Mouse (Mus musculus) CH12.LX (cell line): ENCODE results near the gene Hnrnpa3. TPM values are rescaled to one million over a fixed set of nuclear protein-coding genes. Genes with fewer than 3 reads are reported as not detected.

Experiments used
- DNase-seq: peaks from one replicate; pipeline ENCODE4 v3.0.0-alpha.2; 2013; ENCODE audit errors: extremely low read depth
- H3K27ac ChIP-seq: 2 replicates; pipeline ENCODE4 v1.5.1; 2012; ENCODE audit warnings: low read depth, mild to moderate bottlenecking, control low read depth, moderate library complexity; ENCODE audit not compliant: insufficient read depth
- H3K27me3 ChIP-seq: replicated peaks from 2 replicates; pipeline ENCODE3; 2012; ENCODE audit warnings: inconsistent platforms
- H3K36me3 ChIP-seq, 2 experiments: replicated peaks in 1 of 2; 2 replicates each; pipeline versions ENCODE3 to v1.6.1; 2012; ENCODE audit warnings: inconsistent platforms in 1 of 2, low read length in 1 of 2, mild to moderate bottlenecking in 1 of 2, mixed read lengths in 1 of 2, moderate library complexity in 1 of 2; ENCODE audit not compliant: control insufficient read depth in 1 of 2, insufficient read depth in 1 of 2
- H3K4me1 ChIP-seq, 2 experiments: 2 replicates each; pipeline ENCODE4 v1.6.1; 2012; ENCODE audit warnings: inconsistent platforms in 1 of 2, moderate library complexity in 1 of 2; ENCODE audit not compliant: insufficient read depth in 2 of 2, control insufficient read depth in 1 of 2
- H3K4me2 ChIP-seq: 2 replicates; pipeline ENCODE4 v1.6.1; 2012; ENCODE audit warnings: low read depth, mild to moderate bottlenecking, control low read depth; ENCODE audit not compliant: poor library complexity, insufficient read depth, severe bottlenecking
- H3K4me3 ChIP-seq, 3 experiments: fragments of 150-350 bp in 1 of 3; sonication (generic) in 1 of 3; replicated peaks in 1 of 3; 2 replicates each; pipeline versions ENCODE3 to v1.5.1; 2011 to 2012; ENCODE audit warnings: low read depth in 2 of 3, low read length in 2 of 3, mild to moderate bottlenecking in 2 of 3, moderate library complexity in 2 of 3, control low read depth in 1 of 3, improper control_type of control experiment in 1 of 3, inconsistent platforms in 1 of 3, mixed read lengths in 1 of 3; ENCODE audit not compliant: poor library complexity in 1 of 3
- H3K79me2 ChIP-seq: replicated peaks from 2 replicates; pipeline ENCODE4 v1.6.1; 2012; ENCODE audit warnings: mild to moderate bottlenecking, moderate library complexity; ENCODE audit not compliant: control insufficient read depth, poor library complexity, insufficient read depth, severe bottlenecking; ENCODE audit errors: extremely low read depth
- H3K9ac ChIP-seq: 2 replicates; pipeline ENCODE4 v1.6.1; 2012; ENCODE audit warnings: low read depth, mild to moderate bottlenecking, control low read depth, moderate library complexity; ENCODE audit not compliant: insufficient read depth
- H3K9me3 ChIP-seq: replicated peaks from 2 replicates; pipeline ENCODE3; 2012; ENCODE audit warnings: low read length, inconsistent platforms, mixed read lengths
- CHD1 ChIP-seq: IDR thresholded peaks from 2 replicates; pipeline ENCODE4 v1.6.1; 2012; ENCODE audit warnings: low read depth, low read length, improper control_type of control experiment, inconsistent platforms
- CHD2 ChIP-seq: IDR thresholded peaks from 2 replicates; pipeline ENCODE4 v1.6.1; 2011; ENCODE audit warnings: low read length, improper control_type of control experiment
- HCFC1 ChIP-seq: IDR thresholded peaks from 2 replicates; pipeline ENCODE4 v1.6.1; 2012; ENCODE audit warnings: low read depth, mild to moderate bottlenecking, inconsistent platforms, low read length, improper control_type of control experiment
- IRF4 ChIP-seq: IDR thresholded peaks from 2 replicates; pipeline ENCODE4 v1.6.1; 2014; ENCODE audit warnings: low read depth, mild to moderate bottlenecking, inconsistent platforms, low read length, improper control_type of control experiment
- KAT2A ChIP-seq: IDR thresholded peaks from 2 replicates; pipeline ENCODE4 v1.6.1; 2012; ENCODE audit warnings: low read length, improper control_type of control experiment, inconsistent platforms; ENCODE audit not compliant: insufficient replicate concordance
- MAX ChIP-seq: IDR thresholded peaks from 2 replicates; pipeline ENCODE4 v1.6.1; 2011; ENCODE audit warnings: low read length, improper control_type of control experiment
- NRF1 ChIP-seq: IDR thresholded peaks from 2 replicates; pipeline ENCODE4 v1.6.1; 2014; ENCODE audit warnings: low read depth, mild to moderate bottlenecking, inconsistent platforms, low read length, improper control_type of control experiment, moderate library complexity
- POLR2A ChIP-seq: IDR thresholded peaks from 2 replicates; pipeline ENCODE4 v1.6.1; 2011; ENCODE audit warnings: low read depth, mild to moderate bottlenecking, improper control_type of control experiment, low read length
- USF1 ChIP-seq: IDR thresholded peaks from 2 replicates; pipeline ENCODE4 v1.6.1; 2014; ENCODE audit warnings: low read depth, mild to moderate bottlenecking, inconsistent platforms, low read length, improper control_type of control experiment
- dilution Hi-C: fragments of 300-500 bp; cut with MboI; formaldehyde crosslinking; loops from 2 replicates; pipeline ENCODE4 v1.14.3; 2020; ENCODE audit warnings: low sequenced_read_pairs; ENCODE audit not compliant: extremely low pct_unique_long_range_greater_than_20kb, extremely low pct_ligation_motif_present
- in situ Hi-C: fragments of 300-500 bp; cut with MboI; formaldehyde crosslinking; loops from 3 replicates; pipeline ENCODE4 v1.14.3; 2019; ENCODE audit warnings: low sequenced_read_pairs, low pct_ligation_motif_present, low pct_unique_long_range_greater_than_20kb, mixed read lengths
- polyA plus RNA-seq: library from polyadenylated mRNA; unstranded; fragments of >175 nt; gene quantifications from 2 replicates; pipeline ENCODE4 v1.2.1, GENCODE M21; 2012; ENCODE audit warnings: low read depth; ENCODE audit not compliant: insufficient read length
- total RNA-seq, 2 experiments: library from RNA; depleted of rRNA; stranded (reverse); fragments of 300-350 nt in 1 of 2; fragments of >200 nt in 1 of 2; gene quantifications; 2 replicates each; pipeline ENCODE4 v1.2.3; 2012 to 2014

Gene Hnrnpa3
- total and polyA plus RNA-seq, 3 experiments = 83.1 to 373 (median 229) TPM

DNA sequence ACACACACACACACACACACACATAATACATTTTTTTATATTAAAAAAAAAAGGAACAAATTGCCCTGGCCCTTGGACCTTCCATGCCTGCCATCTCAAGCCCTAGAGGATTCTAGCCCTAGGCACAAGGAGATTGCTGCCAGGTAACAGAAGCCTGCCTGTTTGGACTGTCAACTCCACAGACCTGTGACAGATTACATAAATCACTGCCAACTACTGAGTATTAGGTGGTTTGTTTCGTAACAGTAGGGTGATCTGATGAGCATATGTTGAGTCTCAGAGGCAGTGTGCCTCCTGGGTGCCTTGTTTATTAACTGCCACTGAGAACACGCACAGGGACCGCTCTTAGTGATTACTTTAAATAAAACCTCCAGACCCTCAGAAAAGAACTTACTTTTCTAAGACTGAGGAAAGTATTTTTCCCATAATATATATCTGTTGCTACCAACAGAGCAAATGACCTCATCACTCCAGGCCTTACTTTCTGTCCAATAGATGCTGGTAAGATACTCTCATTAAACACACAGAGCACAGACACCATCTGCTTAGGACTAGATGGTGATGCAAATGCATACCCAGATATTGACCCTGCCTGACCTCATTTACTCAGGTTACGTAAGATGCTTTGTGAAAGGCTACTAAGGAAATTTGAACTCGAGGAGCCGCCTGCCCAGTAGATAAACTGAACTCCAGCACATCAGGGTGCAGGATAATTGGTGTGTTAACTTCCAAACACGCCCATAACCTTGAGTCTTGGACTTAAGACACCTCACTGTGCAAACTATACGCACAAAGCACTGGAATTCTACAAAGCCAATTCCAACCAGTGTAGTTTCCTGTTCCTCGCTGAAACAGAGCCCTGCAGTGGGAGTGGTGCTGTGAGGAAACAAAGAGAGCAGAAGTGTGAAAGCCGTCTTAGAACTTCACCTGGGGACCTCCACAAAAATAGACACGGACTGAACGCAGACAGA is 57.3 kb downstream of the Hnrnpa3 start:
- in situ Hi-C loops (no loop called here), dilution Hi-C loops (no loop called here)
- no peak overlapping the region for H3K4me2 ChIP-seq
- DNase-seq = no peak
- H3K9ac ChIP-seq = no peak overlapping the region
- H3K9me3 ChIP-seq = no peaks in the 10 kb centered on the region
- no peak overlapping the region for H3K27ac ChIP-seq
- peaks cover 4 to 23% of the 10 kb centered on the region in 2 experiments; a peak in 3 of 4 replicates for H3K4me1 ChIP-seq
- no peaks in the 10 kb centered on the region for H3K79me2 ChIP-seq
- no peaks in the 10 kb centered on the region for H3K27me3 ChIP-seq
- H3K36me3 ChIP-seq = no peaks in the 10 kb centered on the region
- H3K4me3 ChIP-seq = no peak overlapping the region
- TF ChIP-seq CHD2 (no peak), IRF4 (no peak), CHD1 (no peak), NRF1 (no peak), KAT2A (no peak), POLR2A (no peak), MAX (no peak), USF1 (no peak), HCFC1 (no peak)
- TF ChIP-seq, all 38 proteins: peak for 0

Other genes with a start within 250 kb of the Hnrnpa3 start
- gene Nfe2l2, start 45.4 kb downstream of the Hnrnpa3 start, total RNA-seq (2012; rRNA removed) = 11.6 and 13.9 TPM in 2 replicates
- 21.7 and 23.3 TPM in 2 replicates for gene Nfe2l2, start 45.4 kb downstream of the Hnrnpa3 start, total RNA-seq (2014; rRNA removed)
- 32.6 and 35.5 TPM in 2 replicates for gene Nfe2l2, start 45.4 kb downstream of the Hnrnpa3 start, polyA plus RNA-seq
- gene Agps, start 172.9 kb downstream of the Hnrnpa3 start, total RNA-seq (2012; rRNA removed) = 38.6 and 51.8 TPM in 2 replicates
- gene Agps, start 172.9 kb downstream of the Hnrnpa3 start, total RNA-seq (2014; rRNA removed) = 49.3 and 60.8 TPM in 2 replicates
- gene Agps, start 172.9 kb downstream of the Hnrnpa3 start, polyA plus RNA-seq = 66.9 and 67.7 TPM in 2 replicates